Comparison of ENCODE assay signal across 10 mouse cellular contexts in the genomic region with DNA sequence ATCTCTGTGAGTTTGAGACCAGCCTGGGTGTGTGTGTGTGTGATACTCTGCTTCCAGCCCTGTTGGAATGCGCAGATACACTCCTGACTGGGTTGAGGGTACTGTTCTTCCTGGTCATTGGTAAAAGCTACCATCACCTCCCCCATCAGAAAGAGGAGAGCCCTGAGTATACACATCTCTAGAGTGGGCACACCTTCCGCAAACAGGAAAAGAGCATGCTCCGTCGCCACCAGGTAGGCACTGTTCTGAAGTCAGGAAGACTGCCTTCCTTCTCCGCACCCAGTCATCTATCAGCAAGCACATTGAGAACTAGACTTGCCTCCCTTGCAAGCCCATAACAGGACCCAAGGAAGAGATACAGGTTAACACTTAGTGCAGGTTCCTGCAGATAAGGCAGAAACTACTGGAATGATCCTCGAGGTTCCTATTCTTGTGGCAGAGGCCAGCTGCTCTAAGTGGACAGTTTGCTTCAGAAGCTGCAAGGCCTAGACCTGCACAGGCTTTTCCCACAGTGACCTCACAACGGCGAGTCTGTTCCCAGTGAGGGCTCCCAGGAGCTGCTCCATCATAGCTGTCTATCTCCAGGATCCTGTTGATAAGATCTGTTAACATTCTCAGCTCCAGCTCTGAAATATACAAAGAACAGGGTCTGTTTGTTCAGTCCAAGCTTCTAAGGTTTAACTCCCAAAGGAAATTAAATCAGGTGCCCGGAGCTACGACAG. TPM values are rescaled to one million over a fixed set of nuclear protein-coding genes. Genes with fewer than 3 reads are reported as not detected.
DNase-seq lines count a peak whose midpoint lies in the region; ATAC-seq and TF ChIP-seq lines count a peak whose summit lies in the region.
"Had no signal": no experiment of that assay in that cellular context is flagged by ENCODE, and none has a peak within 500 bp of the region (broad histone marks: within the 10 kb centered on the region; RNA-seq: fewer than 3 reads in every experiment).

No protein-coding gene starts in this region.

- H3K36me3 ChIP-seq in kidney, postnatal 0 days (ENCODE audit: insufficient read depth, low read length), result peaks cover 7% of the 10 kb centered on the region
- H3K36me3 ChIP-seq in embryonic facial prominence, embryonic 12.5 days, result peaks cover 52% of the 10 kb centered on the region
- peaks cover under 1% of the 10 kb centered on the region; the same call in 1 of the 2 replicates for H3K36me3 ChIP-seq in hindbrain, embryonic 16.5 days (ENCODE audit: control insufficient read depth, insufficient read depth, low read length)
- no peaks in the 10 kb centered on the region for H3K36me3 ChIP-seq in midbrain, embryonic 15.5 days (replicated peaks)

- H3K9ac ChIP-seq in kidney, postnatal 0 days (ENCODE audit: low read depth, low read length), result no peak overlapping the region
- no peak overlapping the region for H3K9ac ChIP-seq in embryonic facial prominence, embryonic 12.5 days
- H3K9ac ChIP-seq in hindbrain, embryonic 16.5 days (ENCODE audit: low read depth, low read length), result no peak overlapping the region
- H3K9ac ChIP-seq in midbrain, embryonic 15.5 days, result no peak overlapping the region
- H3K9ac ChIP-seq: liver, postnatal 0 days had no signal

- no peak for ATAC-seq in kidney, postnatal 0 days (replicated peaks; ENCODE audit: low FRiP score, low read depth)
- no peak for ATAC-seq in embryonic facial prominence, embryonic 12.5 days (ENCODE audit: insufficient number of reproducible peaks, insufficient read depth, low FRiP score, low TSS enrichment)
- ATAC-seq in hindbrain, embryonic 16.5 days, result no peak
- ATAC-seq in midbrain, embryonic 15.5 days (replicated peaks), result no peak
- ATAC-seq: liver, postnatal 0 days had no signal

- no peak for DNase-seq in kidney, postnatal 0 days (ENCODE audit: low spot score)
- DNase-seq in kidney, postnatal 4 days, result no peak
- no peak for DNase-seq in gastrocnemius, postnatal 14 days
- DNase-seq in cerebellum, adult 11-12 months, result no peak
- no peak for DNase-seq in cerebellum, postnatal 25 days
- DNase-seq: liver, postnatal 0 days; thymus, adult 18-20 months had no signal

- 73% methylated on average over 10 of the region's 10 CpGs for WGBS in kidney, postnatal 0 days
- WGBS in embryonic facial prominence, embryonic 12.5 days, result 59% methylated on average over 10 of the region's 10 CpGs
- WGBS in hindbrain, embryonic 16.5 days, result 75% methylated on average over 10 of the region's 10 CpGs
- 65% methylated on average over 10 of the region's 10 CpGs for WGBS in midbrain, embryonic 15.5 days

- H3K9me3 ChIP-seq in kidney, postnatal 0 days (replicated peaks; ENCODE audit: low read length), result no peaks in the 10 kb centered on the region
- H3K9me3 ChIP-seq in embryonic facial prominence, embryonic 12.5 days, result no peaks in the 10 kb centered on the region
- no peaks in the 10 kb centered on the region for H3K9me3 ChIP-seq in hindbrain, embryonic 16.5 days (ENCODE audit: control insufficient read depth, low read length)
- no peaks in the 10 kb centered on the region for H3K9me3 ChIP-seq in midbrain, embryonic 15.5 days

- peaks cover 68% of the 10 kb centered on the region for H3K4me1 ChIP-seq in kidney, postnatal 0 days (replicated peaks; ENCODE audit: insufficient read depth, low read length)
- peaks cover 64% of the 10 kb centered on the region for H3K4me1 ChIP-seq in embryonic facial prominence, embryonic 12.5 days
- peaks cover 23% of the 10 kb centered on the region; the same call in 1 of the 2 replicates for H3K4me1 ChIP-seq in hindbrain, embryonic 16.5 days (ENCODE audit: control insufficient read depth, insufficient read depth, low read depth, low read length)
- peaks cover 39% of the 10 kb centered on the region for H3K4me1 ChIP-seq in midbrain, embryonic 15.5 days

- TF ChIP-seq CTCF in kidney, postnatal 0 days (IDR thresholded peaks at IDR 0.05; ENCODE audit: low read depth), result no peak

- H3K4me3 ChIP-seq in kidney, postnatal 0 days (replicated peaks; ENCODE audit: low read depth, low read length), result no peak overlapping the region
- no peak overlapping the region for H3K4me3 ChIP-seq in embryonic facial prominence, embryonic 12.5 days
- no peak overlapping the region for H3K4me3 ChIP-seq in hindbrain, embryonic 16.5 days (ENCODE audit: low read length)
- no peak overlapping the region for H3K4me3 ChIP-seq in midbrain, embryonic 15.5 days

- intact Hi-C loops in gastrocnemius, postnatal 14 days (cut with DNase I; ENCODE audit: low total_unique reads), result no loop called here

- peak overlapping the region; percentile 25; the same call in 1 of the 2 replicates for H3K27ac ChIP-seq in kidney, postnatal 0 days
- H3K27ac ChIP-seq in embryonic facial prominence, embryonic 12.5 days, result peak overlapping the region; percentile 64
- H3K27ac ChIP-seq in hindbrain, embryonic 16.5 days (ENCODE audit: low read depth, low read length), result peak overlapping the region; percentile 47; the same call in 1 of the 2 replicates
- H3K27ac ChIP-seq in midbrain, embryonic 15.5 days, result peak overlapping the region; percentile 54

- no peak overlapping the region for H3K4me2 ChIP-seq in kidney, postnatal 0 days (ENCODE audit: low read length)
- no peak overlapping the region for H3K4me2 ChIP-seq in embryonic facial prominence, embryonic 12.5 days (replicated peaks)
- H3K4me2 ChIP-seq in hindbrain, embryonic 16.5 days (ENCODE audit: low read length), result no peak overlapping the region
- H3K4me2 ChIP-seq in midbrain, embryonic 15.5 days, result no peak overlapping the region

- no peaks in the 10 kb centered on the region for H3K27me3 ChIP-seq in kidney, postnatal 0 days (ENCODE audit: insufficient read depth, low read length)
- H3K27me3 ChIP-seq in embryonic facial prominence, embryonic 12.5 days, result no peaks in the 10 kb centered on the region
- H3K27me3 ChIP-seq in hindbrain, embryonic 16.5 days (replicated peaks; ENCODE audit: control insufficient read depth, insufficient read depth, low read length), result no peaks in the 10 kb centered on the region
- H3K27me3 ChIP-seq in midbrain, embryonic 15.5 days (replicated peaks), result no peaks in the 10 kb centered on the region

RNA-seq across cellular contexts. Expression of a gene that starts 20.7 kb away (rescaled TPM):
- polyA plus RNA-seq in kidney, postnatal 0 days (2015; fragmentation: Nextera tagmentation; extraction: Ambion mirVana), result 27.8 and 30.5 TPM in 2 replicates
- 22.4 and 23.5 TPM in 2 replicates for polyA plus RNA-seq in embryonic facial prominence, embryonic 12.5 days (2016; fragmentation: Nextera tagmentation; extraction: Ambion mirVana)
- polyA plus RNA-seq in hindbrain, embryonic 16.5 days (2015; fragmentation: Nextera tagmentation; extraction: Ambion mirVana), result 23.4 and 27.6 TPM in 2 replicates
- polyA plus RNA-seq in midbrain, embryonic 15.5 days (2015; fragmentation: Nextera tagmentation; extraction: Ambion mirVana), result 29.9 and 30.5 TPM in 2 replicates
- 10 to 100 TPM; 20.1 to 23.1 TPM for total RNA-seq in gastrocnemius, postnatal 14 days (2021)
